Mouse (Mus musculus) liver, embryonic 15.5 days (tissue): ENCODE measurements around the gene Pgap3. TPM values are rescaled to one million over a fixed set of nuclear protein-coding genes. Genes with fewer than 3 reads are reported as not detected.
A peak's percentile ranks its signal among the peaks of the same experiment; 100 is the strongest.

Source experiments
- ATAC-seq: fragments of 200-750 bp; cut with Nextera tagmentation; 2 replicates; pipeline ENCODE4 v1.8.0; 2017; ENCODE audit warnings: moderate number of reproducible peaks, mild to moderate bottlenecking, moderate library complexity; ENCODE audit not compliant: insufficient read depth
- H3K27ac ChIP-seq: fragments of 300-500 bp; sonication (generic); replicated peaks from 2 replicates; pipeline ENCODE4 v1.5.1; 2015; ENCODE audit warnings: mild to moderate bottlenecking, inconsistent platforms
- H3K27me3 ChIP-seq: fragments of 300-500 bp; sonication (generic); 2 replicates; pipeline ENCODE4 v1.6.1; 2015; ENCODE audit warnings: mild to moderate bottlenecking, inconsistent platforms
- H3K36me3 ChIP-seq: fragments of 300-500 bp; sonication (generic); replicated peaks from 2 replicates; pipeline ENCODE4 v1.6.1; 2015; ENCODE audit warnings: moderate library complexity, mild to moderate bottlenecking, inconsistent platforms
- H3K4me1 ChIP-seq: fragments of 300-500 bp; sonication (generic); replicated peaks from 2 replicates; pipeline ENCODE4 v1.6.1; 2015; ENCODE audit warnings: inconsistent platforms
- H3K4me2 ChIP-seq: fragments of 300-500 bp; sonication (generic); 2 replicates; pipeline ENCODE4 v1.6.1; 2015; ENCODE audit warnings: moderate library complexity, mild to moderate bottlenecking, inconsistent platforms
- H3K4me3 ChIP-seq: fragments of 300-500 bp; sonication (generic); replicated peaks from 2 replicates; pipeline ENCODE4 v1.5.1; 2015; ENCODE audit warnings: mild to moderate bottlenecking, inconsistent platforms
- H3K9ac ChIP-seq: fragments of 300-500 bp; sonication (generic); 2 replicates; pipeline ENCODE4 v1.6.1; 2015; ENCODE audit warnings: moderate library complexity, mild to moderate bottlenecking, inconsistent platforms
- H3K9me3 ChIP-seq: fragments of 300-500 bp; sonication (generic); replicated peaks from 2 replicates; pipeline ENCODE4 v1.6.1; 2016; ENCODE audit warnings: inconsistent platforms
- WGBS: fragments of 180-500 bp; shearing (Covaris S2); methylation state at CpG from one replicate; pipeline ENCODE4 v1.1.7; 2015; ENCODE audit warnings: mixed read lengths; ENCODE audit not compliant: insufficient replicate concordance; 5-methylcytosine and 5-hydroxymethylcytosine counted together
- polyA plus RNA-seq: library from polyadenylated mRNA; unstranded; fragments of >200 nt; fragmentation: Nextera tagmentation; extraction: Ambion mirVana; gene quantifications from 2 replicates; pipeline ENCODE4 v1.2.1, GENCODE M21; 2015

Gene Pgap3
- polyA plus RNA-seq, 1 experiment from 2014 or later = 3.3 TPM

GRCm38 (mm10) chr11:98412273-98412796 lies 12.0 kb upstream of the Pgap3 start, which contains the start of gene Erbb2:
Gene Erbb2, plus strand, starts transcription at chr11:98412470.
- H3K36me3 ChIP-seq = no peaks in the 10 kb centered on the region
- peak within 1 kb of the TSS; percentile 29; the same call in 1 of the 2 replicates for H3K27ac ChIP-seq
- H3K9me3 ChIP-seq = no peaks in the 10 kb centered on the region
- ATAC-seq = peak; percentile 58
- peaks cover 81% of the 10 kb centered on the region for H3K27me3 ChIP-seq
- H3K4me3 ChIP-seq = peak within 1 kb of the TSS; percentile 58
- peaks cover 13% of the 10 kb centered on the region; the same call in 1 of the 2 replicates for H3K4me1 ChIP-seq
- H3K9ac ChIP-seq = peak within 1 kb of the TSS; percentile 30; the same call in 1 of the 2 replicates
- WGBS = under 1% methylated on average over 46 of the region's 49 CpGs
- H3K4me2 ChIP-seq = peak within 1 kb of the TSS; percentile 63

GRCm38 (mm10) chr11:98409341-98409822 lies 9.1 kb upstream of the Pgap3 start:
- no peak overlapping the region for H3K27ac ChIP-seq
- no peak overlapping the region for H3K9ac ChIP-seq
- WGBS = 5% methylated on average over 10 of the region's 10 CpGs

GRCm38 (mm10) chr11:98408872-98409271 lies 8.6 kb upstream of the Pgap3 start:
- peaks cover 64% of the 10 kb centered on the region for H3K27me3 ChIP-seq
- no peak overlapping the region for H3K4me2 ChIP-seq
- ATAC-seq = no peak
- H3K4me3 ChIP-seq = no peak overlapping the region
- H3K9ac ChIP-seq = no peak overlapping the region
- WGBS = 44% methylated on average over 8 of the region's 8 CpGs
- no peaks in the 10 kb centered on the region for H3K36me3 ChIP-seq
- peaks cover 13% of the 10 kb centered on the region; the same call in 1 of the 2 replicates for H3K4me1 ChIP-seq
- H3K27ac ChIP-seq = no peak overlapping the region
- no peaks in the 10 kb centered on the region for H3K9me3 ChIP-seq

More at GRCm38 (mm10) chr11:98409341-98409822, 9.1 kb upstream of the Pgap3 start:
- no peaks in the 10 kb centered on the region for H3K9me3 ChIP-seq
- H3K4me3 ChIP-seq = no peak overlapping the region
- peaks cover 68% of the 10 kb centered on the region for H3K27me3 ChIP-seq
- no peak for ATAC-seq
- no peak overlapping the region for H3K4me2 ChIP-seq
- H3K4me1 ChIP-seq = peaks cover 13% of the 10 kb centered on the region; the same call in 1 of the 2 replicates
- no peaks in the 10 kb centered on the region for H3K36me3 ChIP-seq

GRCm38 (mm10) chr11:98406621-98407020 lies 6.3 kb upstream of the Pgap3 start:
- 56% methylated on average over 6 of the region's 6 CpGs for WGBS
- H3K36me3 ChIP-seq = no peaks in the 10 kb centered on the region
- ATAC-seq = no peak
- H3K4me3 ChIP-seq = no peak overlapping the region
- H3K9ac ChIP-seq = no peak overlapping the region
- no peak overlapping the region for H3K4me2 ChIP-seq
- peaks cover 53% of the 10 kb centered on the region for H3K27me3 ChIP-seq
- H3K9me3 ChIP-seq = no peaks in the 10 kb centered on the region
- no peak overlapping the region for H3K27ac ChIP-seq
- peaks cover 7% of the 10 kb centered on the region; the same call in 1 of the 2 replicates for H3K4me1 ChIP-seq

- H3K27ac ChIP-seq = 0 out of 2 replicates have a peak overlapping the region, but pooled peaks have one; percentile 89
- H3K4me2 ChIP-seq = peak overlapping the region; percentile 81
- no peak overlapping the region for H3K9ac ChIP-seq
- peaks cover 18% of the 10 kb centered on the region for H3K27me3 ChIP-seq
- 54% methylated on average over 3 of the region's 3 CpGs for WGBS
- no peaks in the 10 kb centered on the region for H3K9me3 ChIP-seq
- peak overlapping the region; percentile 75 for H3K4me3 ChIP-seq
- no peaks in the 10 kb centered on the region for H3K36me3 ChIP-seq
- H3K4me1 ChIP-seq = peaks cover 13% of the 10 kb centered on the region; the same call in 1 of the 2 replicates
- ATAC-seq = no peak
Measured at GRCm38 (mm10) chr11:98400816-98401215, 526 bp upstream of the Pgap3 start.

GRCm38 (mm10) chr11:98397946-98398345 lies 2.3 kb downstream of the Pgap3 start:
- Histone ChIP-seq H3K36me3 (no peaks in the 10 kb centered on the region), H3K9me3 (no peaks in the 10 kb centered on the region), H3K4me2 (no peak overlapping the region), H3K4me3 (no peak overlapping the region), H3K27me3 (peaks cover 2% of the 10 kb centered on the region; the same call in 1 of the 2 replicates), H3K27ac (no peak overlapping the region), H3K4me1 (peaks cover 40% of the 10 kb centered on the region), H3K9ac (no peak overlapping the region)
- ATAC-seq = no peak
- WGBS = 81% methylated on average over 7 of the region's 7 CpGs

GRCm38 (mm10) chr11:98395041-98395440 lies 5.2 kb downstream of the Pgap3 start:
- ATAC-seq = peak; percentile 45
- H3K4me2 ChIP-seq = peak overlapping the region; percentile 16; the same call in 1 of the 2 replicates

GRCm38 (mm10) chr11:98394301-98394700 lies 6.0 kb downstream of the Pgap3 start:
- 63% methylated on average over 6 of the region's 6 CpGs for WGBS
- Histone ChIP-seq H3K4me3 (no peak overlapping the region), H3K36me3 (no peaks in the 10 kb centered on the region), H3K27me3 (peaks cover 19% of the 10 kb centered on the region), H3K4me1 (peaks cover 40% of the 10 kb centered on the region), H3K9ac (no peak overlapping the region), H3K9me3 (no peaks in the 10 kb centered on the region), H3K27ac (peak overlapping the region; percentile 82), H3K4me2 (0 out of 2 replicates have a peak overlapping the region, but pooled peaks have one; percentile 16)
- ATAC-seq = no peak

More at GRCm38 (mm10) chr11:98395041-98395440, 5.2 kb downstream of the Pgap3 start:
- peak overlapping the region; percentile 82 for H3K27ac ChIP-seq
- no peaks in the 10 kb centered on the region for H3K36me3 ChIP-seq
- H3K4me3 ChIP-seq = no peak overlapping the region
- WGBS = 14% methylated on average over 4 of the region's 4 CpGs
- H3K9ac ChIP-seq = no peak overlapping the region
- H3K4me1 ChIP-seq = peaks cover 46% of the 10 kb centered on the region
- H3K27me3 ChIP-seq = peaks cover 14% of the 10 kb centered on the region
- H3K9me3 ChIP-seq = no peaks in the 10 kb centered on the region

- H3K4me3 ChIP-seq = 0 out of 2 replicates have a peak overlapping the region, but pooled peaks have one; percentile 9
- H3K27ac ChIP-seq = peak overlapping the region; percentile 82
- peaks cover 27% of the 10 kb centered on the region for H3K27me3 ChIP-seq
- no peaks in the 10 kb centered on the region for H3K36me3 ChIP-seq
- no peaks in the 10 kb centered on the region for H3K9me3 ChIP-seq
- 10% methylated on average over 6 of the region's 6 CpGs for WGBS
- peak; percentile 77 for ATAC-seq
- H3K4me2 ChIP-seq = peak overlapping the region; percentile 61
- peak overlapping the region; percentile 34; the same call in 1 of the 2 replicates for H3K9ac ChIP-seq
- H3K4me1 ChIP-seq = peaks cover 40% of the 10 kb centered on the region
Measured at GRCm38 (mm10) chr11:98393317-98393716, 7.0 kb downstream of the Pgap3 start.

GRCm38 (mm10) chr11:98392645-98393044 lies 7.6 kb downstream of the Pgap3 start:
- ATAC-seq = peak; percentile 82
- Histone ChIP-seq H3K27ac (peak overlapping the region; percentile 82), H3K4me2 (peak overlapping the region; percentile 61), H3K4me3 (peak overlapping the region; percentile 9; the same call in 1 of the 2 replicates), H3K9me3 (no peaks in the 10 kb centered on the region), H3K36me3 (no peaks in the 10 kb centered on the region), H3K4me1 (peaks cover 40% of the 10 kb centered on the region), H3K27me3 (peaks cover 34% of the 10 kb centered on the region), H3K9ac (peak overlapping the region; percentile 34; the same call in 1 of the 2 replicates)
- WGBS = 22% methylated on average over 4 of the region's 4 CpGs

- WGBS = 47% methylated on average over 8 of the region's 8 CpGs
- H3K4me3 ChIP-seq = no peak overlapping the region
- H3K9me3 ChIP-seq = no peaks in the 10 kb centered on the region
- peaks cover 40% of the 10 kb centered on the region for H3K27me3 ChIP-seq
- peak overlapping the region; percentile 61 for H3K4me2 ChIP-seq
- ATAC-seq = no peak
- no peaks in the 10 kb centered on the region for H3K36me3 ChIP-seq
- peak overlapping the region; percentile 29; the same call in 1 of the 2 replicates for H3K9ac ChIP-seq
- peaks cover 40% of the 10 kb centered on the region for H3K4me1 ChIP-seq
- H3K27ac ChIP-seq = peak overlapping the region; percentile 82
Measured at GRCm38 (mm10) chr11:98392034-98392433, 8.3 kb downstream of the Pgap3 start.
